Mouse (Mus musculus): ENCODE data around the gene Chdh.

DNA sequence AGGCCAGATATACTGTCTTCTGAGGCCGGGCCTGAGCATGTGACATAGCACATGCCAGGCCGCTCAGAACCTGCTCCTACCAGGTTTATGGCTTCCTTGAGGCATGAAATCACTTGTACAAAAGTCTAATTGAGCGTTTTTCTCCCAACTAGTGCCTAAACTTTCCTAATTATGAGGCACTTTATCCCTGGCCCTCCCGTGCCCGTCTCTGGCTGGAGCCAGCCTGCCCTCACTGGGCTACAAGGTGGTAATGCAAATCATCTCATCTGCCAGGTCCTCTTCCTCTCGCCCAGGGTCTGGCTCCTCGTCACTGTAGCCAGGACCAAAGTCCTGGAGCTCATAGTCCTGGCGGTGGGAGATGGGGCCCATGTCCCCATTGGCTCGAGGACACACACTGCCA lies 33.0 kb downstream of the Chdh start:
- TF ChIP-seq POLR2A (IDR thresholded peaks at IDR 0.05; ENCODE audit: low read depth, low read length), result no peak
- no peak for TF ChIP-seq CTCF (IDR thresholded peaks at IDR 0.05; ENCODE audit: borderline replicate concordance, insufficient read depth, low read length)

Data from embryonic fibroblast, embryonic 13.5 days (primary cell).